Mouse (Mus musculus): ENCODE data around the gene Spast.

GRCm38 (mm10) chr17:74305616-74306015 is 33.2 kb upstream of the Spast start:
- TF ChIP-seq MAX (IDR thresholded peaks at IDR 0.05; ENCODE audit: low read depth): no peak
- no peak for TF ChIP-seq E2F4 (IDR thresholded peaks at IDR 0.05; ENCODE audit: insufficient read depth)
- TF ChIP-seq POLR2A (IDR thresholded peaks at IDR 0.05; ENCODE audit: insufficient read length, low read depth): no peak
- TF ChIP-seq USF1 (IDR thresholded peaks at IDR 0.05; ENCODE audit: low read depth): no peak
- TF ChIP-seq CEBPB (IDR thresholded peaks at IDR 0.05; ENCODE audit: insufficient read depth, poor library complexity, severe bottlenecking): no peak
- TF ChIP-seq POLR2AphosphoS2 (IDR thresholded peaks at IDR 0.05; ENCODE audit: insufficient read length, low read depth): no peak
- no peak for TF ChIP-seq TCF12 (IDR thresholded peaks at IDR 0.05; ENCODE audit: insufficient read depth, poor library complexity, severe bottlenecking)
- TF ChIP-seq SRF (IDR thresholded peaks at IDR 0.05; ENCODE audit: control insufficient read depth, insufficient read length, low read depth): no peak
- no peak for TF ChIP-seq TCF3 (IDR thresholded peaks at IDR 0.05; ENCODE audit: insufficient read length, low read depth)
- TF ChIP-seq MYOD1 (IDR thresholded peaks at IDR 0.05; ENCODE audit: control insufficient read depth in 1 of 3, insufficient read length in 2 of 3, low read depth in 2 of 3): no peak
